Mouse (Mus musculus) lung, embryonic 16.5 days (tissue): ENCODE measurements at regions not wholly inside any gene's neighbourhood (a gene's known extent, or its start where the extent isn't known, plus 50 kb on each side); places are given as distances from the start of the nearest gene placed in this dataset.

Source experiments
- ATAC-seq: fragments of 200-750 bp; cut with Nextera tagmentation; 2 replicates; pipeline ENCODE4 v1.8.0; 2017; ENCODE audit warnings: low read depth, mild to moderate bottlenecking, moderate library complexity
- H3K27ac ChIP-seq: fragments of 300-500 bp; sonication (generic); 2 replicates; pipeline ENCODE4 v1.5.1; 2014; ENCODE audit warnings: mild to moderate bottlenecking, control low read depth, low read length
- H3K27me3 ChIP-seq: fragments of 300-500 bp; sonication (generic); 2 replicates; pipeline ENCODE4 v1.6.1; 2014; ENCODE audit warnings: low read depth, low read length, mixed read lengths; ENCODE audit not compliant: control insufficient read depth, insufficient read depth
- H3K36me3 ChIP-seq: fragments of 300-500 bp; sonication (generic); 2 replicates; pipeline ENCODE4 v1.6.1; 2014; ENCODE audit warnings: low read length; ENCODE audit not compliant: control insufficient read depth, insufficient read depth
- H3K4me1 ChIP-seq: fragments of 300-500 bp; sonication (generic); replicated peaks from 2 replicates; pipeline ENCODE4 v1.6.1; 2014; ENCODE audit warnings: low read length, mixed read lengths; ENCODE audit not compliant: control insufficient read depth, insufficient read depth
- H3K4me2 ChIP-seq: fragments of 300-500 bp; sonication (generic); 2 replicates; pipeline ENCODE4 v1.6.1; 2014; ENCODE audit warnings: low read depth, low read length, control low read depth
- H3K4me3 ChIP-seq: fragments of 300-500 bp; sonication (generic); 2 replicates; pipeline ENCODE4 v1.5.1; 2014; ENCODE audit warnings: mild to moderate bottlenecking, low read length, control low read depth
- H3K9ac ChIP-seq: fragments of 300-500 bp; sonication (generic); 2 replicates; pipeline ENCODE4 v1.6.1; 2014; ENCODE audit warnings: low read length, control low read depth
- H3K9me3 ChIP-seq: fragments of 300-500 bp; sonication (generic); 2 replicates; pipeline ENCODE4 v1.6.1; 2016; ENCODE audit warnings: low read length; ENCODE audit not compliant: control insufficient read depth
- WGBS: fragments of 180-500 bp; shearing (Covaris S2); extraction: QIAGEN DNeasy Blood & Tissue Kit; methylation state at CpG from one replicate; pipeline ENCODE4 v1.1.7; 2014; 5-methylcytosine and 5-hydroxymethylcytosine counted together

DNA sequence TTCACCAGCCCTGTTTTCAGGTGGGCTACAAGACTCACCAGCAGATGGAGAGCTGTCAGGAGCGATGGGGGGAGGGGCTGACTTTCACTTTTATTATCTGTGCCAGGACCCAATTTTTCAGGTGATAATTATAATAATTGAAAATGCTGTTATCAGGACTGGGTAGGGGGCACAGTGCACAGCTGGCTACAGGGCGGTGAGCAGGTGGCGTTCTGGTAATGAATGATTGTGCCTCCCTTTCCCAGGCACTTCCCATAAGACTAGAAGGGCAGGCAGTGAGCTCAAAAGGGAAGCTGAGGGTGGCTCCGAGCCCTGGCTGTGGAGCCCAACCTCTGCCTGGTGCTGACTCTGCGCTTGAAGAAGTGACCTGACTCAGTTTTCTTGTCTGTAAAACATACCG, 168.4 kb downstream of the Matn1 start:
- Histone ChIP-seq H3K4me1 (no peaks in the 10 kb centered on the region), H3K9me3 (no peaks in the 10 kb centered on the region), H3K4me3 (no peak overlapping the region), H3K4me2 (no peak overlapping the region), H3K27ac (no peak overlapping the region), H3K9ac (no peak overlapping the region), H3K36me3 (no peaks in the 10 kb centered on the region), H3K27me3 (no peaks in the 10 kb centered on the region)
- ATAC-seq, result no peak
- 68% methylated on average over 6 of the region's 6 CpGs for WGBS

DNA sequence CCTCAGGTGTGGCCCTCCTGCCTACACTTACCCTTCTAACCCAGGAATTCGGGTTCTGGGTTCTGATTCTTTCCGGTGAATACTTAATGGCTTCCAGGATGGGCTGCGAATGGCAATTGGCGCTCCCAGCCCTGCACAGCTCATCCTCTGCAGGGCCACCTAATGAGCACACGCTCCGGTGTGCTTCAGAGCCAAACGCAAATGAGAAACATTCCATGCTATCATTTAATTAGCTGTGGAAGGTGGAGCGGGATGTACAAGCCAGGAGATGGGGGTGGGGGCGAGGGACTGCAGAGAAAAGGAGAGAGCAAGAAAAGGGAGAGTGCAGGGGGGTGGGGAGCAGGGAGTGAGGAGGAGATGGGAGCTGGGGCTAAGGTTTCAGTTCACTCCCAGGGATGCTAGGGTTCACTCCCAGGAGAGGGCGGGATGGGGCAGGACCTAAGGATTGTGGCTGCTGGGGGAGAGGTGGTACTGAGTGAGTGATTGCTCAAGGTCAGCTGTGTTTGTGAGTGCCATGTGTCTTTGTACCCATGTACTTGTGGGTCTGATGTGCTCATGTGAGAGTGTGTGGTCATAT, 169.6 kb downstream of the Matn1 start:
- Histone ChIP-seq H3K4me2 (no peak overlapping the region), H3K27me3 (no peaks in the 10 kb centered on the region), H3K9ac (no peak overlapping the region), H3K27ac (no peak overlapping the region), H3K4me3 (no peak overlapping the region), H3K9me3 (no peaks in the 10 kb centered on the region), H3K36me3 (no peaks in the 10 kb centered on the region), H3K4me1 (no peaks in the 10 kb centered on the region)
- ATAC-seq, result no peak
- 46% methylated on average over 10 of the region's 10 CpGs for WGBS

DNA sequence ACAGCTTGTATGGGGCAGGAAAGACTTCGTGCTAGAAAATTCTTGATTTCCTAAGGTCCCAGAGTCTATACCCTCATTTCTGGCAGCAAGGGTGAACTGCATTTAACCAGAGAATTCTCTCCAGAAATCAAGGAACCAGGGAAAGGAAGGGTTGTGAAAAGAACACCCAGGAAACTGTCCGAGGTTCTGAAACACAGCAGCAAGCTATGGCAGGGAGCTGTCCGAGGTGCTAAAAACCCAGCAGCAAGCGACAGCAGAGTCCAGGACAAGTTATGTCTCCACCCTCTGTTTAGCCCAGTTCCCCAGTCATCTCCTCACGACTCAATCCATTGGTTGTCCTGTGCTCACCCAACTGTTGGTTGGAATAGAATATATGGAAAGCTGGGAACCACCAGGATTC, 171.1 kb downstream of the Matn1 start:
- Histone ChIP-seq H3K9ac (no peak overlapping the region), H3K4me2 (no peak overlapping the region), H3K27me3 (no peaks in the 10 kb centered on the region), H3K36me3 (no peaks in the 10 kb centered on the region), H3K4me1 (no peaks in the 10 kb centered on the region), H3K4me3 (no peak overlapping the region), H3K9me3 (no peaks in the 10 kb centered on the region), H3K27ac (no peak overlapping the region)
- ATAC-seq, result no peak; the same call in 1 of the 2 replicates
- WGBS, result 5% methylated on average over 5 of the region's 5 CpGs

DNA sequence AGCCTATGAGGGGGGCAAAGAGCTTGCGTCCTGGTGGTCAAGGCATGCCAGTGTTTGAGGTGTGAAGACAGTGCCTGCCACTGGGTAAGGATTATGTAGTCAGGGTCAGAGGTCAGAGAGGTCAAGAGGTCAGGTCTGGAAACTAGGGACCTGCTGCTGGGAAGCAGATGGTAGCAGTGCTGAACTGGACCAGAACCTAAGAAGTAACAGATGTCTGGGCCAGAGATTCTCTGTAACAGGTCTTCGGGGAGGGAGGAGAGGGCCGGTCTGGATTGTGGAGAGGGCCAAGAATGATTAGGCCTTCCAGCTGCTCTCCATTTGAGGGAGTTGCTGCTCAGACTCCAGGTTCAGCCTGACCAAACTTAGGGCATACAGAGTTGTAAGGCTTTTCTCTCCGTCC, 174.4 kb downstream of the Matn1 start:
- no peak overlapping the region for H3K4me2 ChIP-seq
- H3K27me3 ChIP-seq, result no peaks in the 10 kb centered on the region
- H3K36me3 ChIP-seq, result no peaks in the 10 kb centered on the region
- H3K4me3 ChIP-seq, result no peak overlapping the region
- 70% methylated on average over 4 of the region's 4 CpGs for WGBS
- H3K27ac ChIP-seq, result no peak overlapping the region
- no peak overlapping the region for H3K9ac ChIP-seq
- ATAC-seq, result no peak
- H3K4me1 ChIP-seq, result no peaks in the 10 kb centered on the region
- H3K9me3 ChIP-seq, result no peaks in the 10 kb centered on the region

DNA sequence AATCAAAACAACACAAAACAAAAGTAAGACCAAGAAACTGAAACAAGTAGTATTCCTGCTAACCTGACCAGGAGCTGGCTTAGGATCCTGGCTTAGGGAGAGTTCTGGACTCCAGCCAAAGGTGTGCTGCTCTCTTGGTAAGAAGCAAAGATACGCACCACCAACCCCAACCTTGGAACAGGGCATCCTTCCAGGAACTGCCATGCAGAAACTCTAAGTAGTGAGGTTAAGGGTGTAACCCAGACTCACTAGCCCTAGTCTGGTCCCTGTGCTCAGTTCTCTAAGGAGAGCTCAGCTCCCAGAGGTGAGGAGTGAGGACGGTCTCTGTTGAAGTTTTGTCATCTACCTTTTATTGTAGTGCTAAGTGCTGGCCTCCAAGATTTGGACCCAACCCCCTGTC, 175.4 kb downstream of the Matn1 start:
- H3K36me3 ChIP-seq, result no peaks in the 10 kb centered on the region
- H3K27ac ChIP-seq, result no peak overlapping the region
- no peaks in the 10 kb centered on the region for H3K9me3 ChIP-seq
- ATAC-seq, result no peak
- H3K27me3 ChIP-seq, result no peaks in the 10 kb centered on the region
- whole genome bisulfite sequencing, result 81% methylated on average over 2 of the region's 2 CpGs
- H3K4me3 ChIP-seq, result no peak overlapping the region
- H3K4me2 ChIP-seq, result no peak overlapping the region
- no peak overlapping the region for H3K9ac ChIP-seq
- H3K4me1 ChIP-seq, result no peaks in the 10 kb centered on the region

DNA sequence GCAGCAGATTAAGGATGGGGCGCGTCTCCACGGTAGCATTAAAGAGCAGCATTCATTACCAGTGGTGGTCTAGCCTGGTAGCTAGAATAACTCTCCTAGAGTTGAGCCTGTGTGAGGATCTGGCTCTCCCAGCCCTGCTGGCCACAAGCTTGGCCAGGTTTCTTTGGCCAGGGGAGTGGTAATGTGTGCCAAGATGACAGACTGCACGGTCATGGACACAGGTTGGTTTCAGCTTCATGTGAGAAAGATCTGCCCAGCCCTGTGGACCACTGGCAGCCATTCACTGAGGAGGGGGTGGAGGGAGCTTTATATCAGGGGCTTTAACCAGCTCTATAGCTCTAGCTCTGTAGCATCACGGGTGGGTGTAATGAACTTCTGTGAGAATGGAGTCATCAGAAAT, 176.5 kb downstream of the Matn1 start:
- H3K4me3 ChIP-seq, result no peak overlapping the region

DNA sequence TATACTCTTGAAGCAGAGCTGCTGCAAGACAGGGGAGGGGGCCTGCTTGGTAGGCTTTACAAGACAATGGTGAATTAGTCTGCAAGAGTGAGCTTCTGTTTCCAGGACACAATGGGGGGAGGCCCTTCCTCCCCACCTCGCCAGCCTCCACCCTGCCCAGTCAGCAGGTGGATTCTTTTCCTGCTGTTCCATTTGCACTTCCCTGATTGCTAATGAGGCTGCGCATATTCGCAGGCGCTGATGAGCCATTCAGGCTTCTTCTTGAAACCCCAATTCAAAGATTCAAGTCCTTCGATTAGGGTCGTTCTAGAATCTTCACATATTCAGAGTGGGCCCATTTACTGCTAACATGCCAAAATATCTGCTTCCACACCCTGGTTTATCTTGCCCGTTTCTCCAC, 181.8 kb downstream of the Matn1 start:
- H3K27me3 ChIP-seq, result no peaks in the 10 kb centered on the region
- H3K9ac ChIP-seq, result no peak overlapping the region
- H3K4me1 ChIP-seq, result no peaks in the 10 kb centered on the region
- H3K4me3 ChIP-seq, result no peak overlapping the region
- no peaks in the 10 kb centered on the region for H3K36me3 ChIP-seq
- no peak overlapping the region for H3K4me2 ChIP-seq
- WGBS, result 43% methylated on average over 7 of the region's 7 CpGs
- H3K27ac ChIP-seq, result no peak overlapping the region
- H3K9me3 ChIP-seq, result no peaks in the 10 kb centered on the region
- ATAC-seq, result no peak

More for the DNA sequence above, 176.5 kb downstream of the Matn1 start:
- no peak overlapping the region for H3K9ac ChIP-seq
- no peaks in the 10 kb centered on the region for H3K27me3 ChIP-seq
- no peaks in the 10 kb centered on the region for H3K4me1 ChIP-seq
- H3K4me2 ChIP-seq, result no peak overlapping the region
- ATAC-seq, result no peak
- H3K36me3 ChIP-seq, result no peaks in the 10 kb centered on the region
- WGBS, result 81% methylated on average over 5 of the region's 5 CpGs
- H3K9me3 ChIP-seq, result no peaks in the 10 kb centered on the region
- no peak overlapping the region for H3K27ac ChIP-seq

DNA sequence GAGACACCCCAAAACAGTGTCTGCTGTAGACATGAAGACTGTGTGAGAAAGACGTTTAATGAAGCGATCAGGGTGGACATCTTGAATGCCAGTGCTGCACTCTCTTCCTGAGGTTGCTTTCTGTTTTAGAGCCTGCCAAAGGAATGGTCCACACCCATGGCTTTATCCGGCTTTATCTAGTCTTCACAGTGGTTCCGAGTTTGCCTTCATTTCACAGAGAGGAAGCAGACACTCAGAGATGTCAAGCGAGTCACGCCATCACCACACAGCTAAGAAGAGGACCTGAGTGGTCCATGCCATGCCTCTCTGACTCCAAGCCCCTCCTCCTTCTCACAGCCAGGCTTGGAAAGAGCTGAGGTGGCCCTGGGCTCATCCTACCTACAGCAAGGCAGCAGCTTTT, 182.7 kb downstream of the Matn1 start:
- 65% methylated on average over 6 of the region's 6 CpGs for WGBS
- Histone ChIP-seq H3K4me3 (no peak overlapping the region), H3K4me1 (no peaks in the 10 kb centered on the region), H3K36me3 (no peaks in the 10 kb centered on the region), H3K27ac (no peak overlapping the region), H3K4me2 (no peak overlapping the region), H3K9ac (no peak overlapping the region), H3K27me3 (no peaks in the 10 kb centered on the region), H3K9me3 (no peaks in the 10 kb centered on the region)
- ATAC-seq, result no peak

DNA sequence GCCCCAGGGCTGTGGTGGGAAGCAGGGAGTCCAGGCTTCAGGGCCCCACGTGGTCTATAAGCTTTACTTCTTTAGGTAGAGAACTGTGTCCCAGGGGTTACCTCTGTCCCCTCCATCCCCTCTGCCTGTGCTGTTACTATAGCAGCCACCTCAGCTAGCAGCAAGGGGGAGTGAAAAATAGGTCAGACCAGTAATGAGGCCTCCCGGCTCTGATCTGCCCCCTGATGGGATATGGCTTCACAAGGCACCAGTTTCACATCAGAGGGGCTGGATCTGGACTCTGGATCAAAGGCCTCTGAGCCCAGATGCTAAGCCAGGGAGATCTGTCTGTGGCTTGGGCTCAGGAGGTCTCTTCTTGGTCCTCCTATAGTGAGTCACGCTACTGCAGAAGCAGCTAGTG, 184.5 kb downstream of the Matn1 start:
- no peak for ATAC-seq
- Histone ChIP-seq H3K36me3 (no peaks in the 10 kb centered on the region), H3K4me2 (no peak overlapping the region), H3K4me1 (no peaks in the 10 kb centered on the region), H3K27ac (no peak overlapping the region), H3K4me3 (no peak overlapping the region), H3K27me3 (no peaks in the 10 kb centered on the region), H3K9me3 (no peaks in the 10 kb centered on the region), H3K9ac (no peak overlapping the region)
- WGBS, result 37% methylated on average over 3 of the region's 3 CpGs

DNA sequence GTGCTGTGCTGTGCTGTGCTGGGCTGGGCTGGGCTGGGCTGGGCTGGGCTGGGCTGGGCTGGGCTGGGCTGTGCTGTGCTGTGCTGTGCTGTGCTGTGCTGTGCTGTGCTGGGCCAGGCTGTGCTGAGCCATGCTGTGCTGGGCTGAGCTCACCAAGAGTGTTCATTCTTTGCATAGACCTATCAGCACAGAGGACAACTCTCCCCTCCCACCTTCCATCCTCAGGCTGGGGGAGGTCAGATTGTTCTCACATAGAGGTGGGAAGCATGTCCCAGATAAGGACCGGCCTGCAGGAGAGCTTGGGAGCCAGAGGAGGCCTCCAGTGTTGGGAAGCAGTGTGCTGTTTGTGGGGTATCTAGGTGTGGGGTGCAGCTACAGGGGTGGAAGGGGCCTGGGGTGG, 188.0 kb downstream of the Matn1 start:
- Histone ChIP-seq H3K4me3 (no peak overlapping the region), H3K9me3 (no peaks in the 10 kb centered on the region), H3K4me1 (no peaks in the 10 kb centered on the region), H3K9ac (no peak overlapping the region), H3K27me3 (no peaks in the 10 kb centered on the region), H3K36me3 (no peaks in the 10 kb centered on the region), H3K27ac (no peak overlapping the region), H3K4me2 (no peak overlapping the region)
- WGBS, result 10% methylated on average over 1 of the region's 1 CpGs
- ATAC-seq, result no peak
